Mouse (Mus musculus): ENCODE measurements around the gene Mapkapk2.
"Not testable (repeated sequence)": the region's sequence is repeated elsewhere in the genome, so short reads cannot be mapped to it uniquely, and the experiment has no call there.

Gene Mapkapk2

GRCm38 (mm10) chr1:131097700-131098094 lies at the start of gene Mapkapk2:
TSS of gene Mapkapk2 (minus strand) at chr1:131097826.
- peak; percentile 88 for DNase-seq (ENCODE audit: low spot score)

- DNase-seq (ENCODE audit: low spot score) = no peak
These were observed 48.6 kb upstream of the Mapkapk2 start for GRCm38 (mm10) chr1:131146181-131146614.

GRCm38 (mm10) chr1:131145222-131145621 lies 47.6 kb upstream of the Mapkapk2 start:
- not testable (repeated sequence) for DNase-seq (ENCODE audit: low spot score)

GRCm38 (mm10) chr1:131142472-131142871 lies 44.8 kb upstream of the Mapkapk2 start:
- DNase-seq (ENCODE audit: low spot score) = no peak

- no peak for DNase-seq (ENCODE audit: low spot score)
These were observed 43.8 kb upstream of the Mapkapk2 start for GRCm38 (mm10) chr1:131141449-131141848.

GRCm38 (mm10) chr1:131139102-131140095 lies 41.8 kb upstream of the Mapkapk2 start:
- no peak for DNase-seq (ENCODE audit: low spot score)

- DNase-seq (ENCODE audit: low spot score) = peak; percentile 89
These were observed 40.8 kb upstream of the Mapkapk2 start, which contains the start of gene Dyrk3 for GRCm38 (mm10) chr1:131138191-131139016. TSS of gene Dyrk3 (minus strand) at chr1:131138340.

GRCm38 (mm10) chr1:131137717-131138118 lies 40.1 kb upstream of the Mapkapk2 start:
- DNase-seq (ENCODE audit: low spot score) = no peak

GRCm38 (mm10) chr1:131137111-131137510 lies 39.5 kb upstream of the Mapkapk2 start:
- DNase-seq (ENCODE audit: low spot score) = no peak

GRCm38 (mm10) chr1:131135960-131136629 lies 38.5 kb upstream of the Mapkapk2 start:
- no peak for DNase-seq (ENCODE audit: low spot score)

- peak; percentile 24 for DNase-seq (ENCODE audit: low spot score)
These were observed 37.4 kb upstream of the Mapkapk2 start for GRCm38 (mm10) chr1:131134942-131135522.

- DNase-seq (ENCODE audit: low spot score) = no peak
These were observed 36.6 kb upstream of the Mapkapk2 start for GRCm38 (mm10) chr1:131134231-131134630.

GRCm38 (mm10) chr1:131125987-131126744 lies 28.5 kb upstream of the Mapkapk2 start:
- DNase-seq (ENCODE audit: low spot score) = peak; percentile 55

- DNase-seq (ENCODE audit: low spot score) = no peak
These were observed 26.1 kb upstream of the Mapkapk2 start for GRCm38 (mm10) chr1:131123522-131124265.

GRCm38 (mm10) chr1:131121987-131122386 lies 24.4 kb upstream of the Mapkapk2 start:
- DNase-seq (ENCODE audit: low spot score) = no peak

GRCm38 (mm10) chr1:131119026-131119425 lies 21.4 kb upstream of the Mapkapk2 start:
- DNase-seq (ENCODE audit: low spot score) = no peak

- no peak for DNase-seq (ENCODE audit: low spot score)
These were observed 20.9 kb upstream of the Mapkapk2 start for GRCm38 (mm10) chr1:131118530-131118929.

- no peak for DNase-seq (ENCODE audit: low spot score)
These were observed 18.9 kb upstream of the Mapkapk2 start for GRCm38 (mm10) chr1:131116430-131117011.

- no peak for DNase-seq (ENCODE audit: low spot score)
These were observed 18.3 kb upstream of the Mapkapk2 start for GRCm38 (mm10) chr1:131115932-131116331.

- DNase-seq (ENCODE audit: low spot score) = no peak
These were observed 14.9 kb upstream of the Mapkapk2 start for GRCm38 (mm10) chr1:131112576-131112975.

Data from ovary, adult 18-20 months (tissue).